Mouse (Mus musculus): ENCODE measurements at regions not wholly inside any gene's neighbourhood (a gene's known extent, or its start where the extent isn't known, plus 50 kb on each side); places are given as distances from the start of the nearest gene placed in this dataset.

GRCm38 (mm10) chr4:153229221-153229620, 253.4 kb downstream of the Ajap1 start:
- no peak for ATAC-seq (replicated peaks; ENCODE audit: poor library complexity)

- ATAC-seq (replicated peaks; ENCODE audit: poor library complexity) = no peak
Observed at GRCm38 (mm10) chr4:153227680-153228420, 254.8 kb downstream of the Ajap1 start.

GRCm38 (mm10) chr4:153224618-153225177, 257.9 kb downstream of the Ajap1 start:
- ATAC-seq (replicated peaks; ENCODE audit: poor library complexity) = no peak

GRCm38 (mm10) chr4:153223019-153223418, 259.6 kb downstream of the Ajap1 start:
- ATAC-seq (replicated peaks; ENCODE audit: poor library complexity) = no peak

GRCm38 (mm10) chr4:153220485-153220884, 262.1 kb downstream of the Ajap1 start:
- no peak for ATAC-seq (replicated peaks; ENCODE audit: poor library complexity)

GRCm38 (mm10) chr4:153220074-153220473, 262.5 kb downstream of the Ajap1 start:
- no peak for ATAC-seq (replicated peaks; ENCODE audit: poor library complexity)

- no peak for ATAC-seq (replicated peaks; ENCODE audit: poor library complexity)
Observed at GRCm38 (mm10) chr4:153217541-153217980, 265.1 kb downstream of the Ajap1 start.

- ATAC-seq (replicated peaks; ENCODE audit: poor library complexity) = no peak
Observed at GRCm38 (mm10) chr4:153212095-153212494, 270.5 kb downstream of the Ajap1 start.

- ATAC-seq (replicated peaks; ENCODE audit: poor library complexity) = no peak
Observed at GRCm38 (mm10) chr4:153208822-153209221, 273.8 kb downstream of the Ajap1 start.

- no peak for ATAC-seq (replicated peaks; ENCODE audit: poor library complexity)
Observed at GRCm38 (mm10) chr4:153208215-153208614, 274.4 kb downstream of the Ajap1 start.

GRCm38 (mm10) chr4:153207578-153208102, 275.0 kb downstream of the Ajap1 start:
- no peak for ATAC-seq (replicated peaks; ENCODE audit: poor library complexity)

GRCm38 (mm10) chr4:153206789-153207457, 275.7 kb downstream of the Ajap1 start:
- no peak for ATAC-seq (replicated peaks; ENCODE audit: poor library complexity)

GRCm38 (mm10) chr4:153204764-153205163, 277.8 kb downstream of the Ajap1 start:
- ATAC-seq (replicated peaks; ENCODE audit: poor library complexity) = no peak

GRCm38 (mm10) chr4:153200799-153201770, 281.5 kb downstream of the Ajap1 start:
- no peak for ATAC-seq (replicated peaks; ENCODE audit: poor library complexity)

GRCm38 (mm10) chr4:153189485-153189884, 293.1 kb downstream of the Ajap1 start:
- no peak for ATAC-seq (replicated peaks; ENCODE audit: poor library complexity)

- ATAC-seq (replicated peaks; ENCODE audit: poor library complexity) = no peak
Observed at GRCm38 (mm10) chr4:153188504-153189031, 294.0 kb downstream of the Ajap1 start.

- no peak for ATAC-seq (replicated peaks; ENCODE audit: poor library complexity)
Observed at GRCm38 (mm10) chr4:153187959-153188503, 294.6 kb downstream of the Ajap1 start.

- ATAC-seq (replicated peaks; ENCODE audit: poor library complexity) = no peak
Observed at GRCm38 (mm10) chr4:153177496-153177895, 305.1 kb downstream of the Ajap1 start.

GRCm38 (mm10) chr4:153175660-153176059, 307.0 kb downstream of the Ajap1 start:
- ATAC-seq (replicated peaks; ENCODE audit: poor library complexity) = no peak

GRCm38 (mm10) chr4:153175077-153175476, 307.5 kb downstream of the Ajap1 start:
- ATAC-seq (replicated peaks; ENCODE audit: poor library complexity) = no peak
